Mouse (Mus musculus) liver, adult 2 months (tissue): ENCODE data around the gene Aplnr.

ENCODE experiments used
- CTCF ChIP-seq: fragments of 200-500 bp; IDR thresholded peaks from 2 replicates; pipeline ENCODE4 v1.5.1; 2011; ENCODE audit warnings: low read depth, low read length, control low read depth
- POLR2A ChIP-seq: fragments of 200-500 bp; IDR thresholded peaks from 2 replicates; pipeline ENCODE4 v1.6.1; 2011; ENCODE audit warnings: low read length, control low read depth; ENCODE audit not compliant: insufficient read depth; ENCODE audit errors: extremely low read depth

DNA sequence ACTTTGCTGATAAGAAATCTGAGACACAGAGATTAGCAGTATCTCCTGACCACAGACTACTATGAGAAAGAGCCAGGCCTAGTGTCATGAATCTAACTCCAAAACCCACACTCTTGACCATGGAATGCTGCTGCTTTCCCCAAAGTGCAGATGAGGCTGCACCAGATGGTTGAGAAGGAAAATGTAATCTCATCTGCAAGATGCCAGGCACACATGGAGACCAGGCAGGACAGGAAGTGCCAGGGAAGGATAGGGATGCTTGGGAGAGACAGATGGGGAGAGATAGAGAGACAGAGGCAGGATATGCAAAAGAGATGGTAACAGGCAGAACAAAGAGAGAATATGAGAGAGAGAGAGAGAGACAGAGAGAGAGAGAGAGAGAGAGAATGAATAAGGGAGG is 4.8 kb downstream of the Aplnr start:
- TF ChIP-seq CTCF (no peak), POLR2A (no peak)
